ENCODE assay signal across 27 mouse cellular contexts in genomic region chr10:40651676-40652075, GRCm38 (mm10). TPM values are rescaled to one million over a fixed set of nuclear protein-coding genes. Genes with fewer than 3 reads are reported as not detected.
DNase-seq lines count a peak whose midpoint lies in the region; ATAC-seq and TF ChIP-seq lines count a peak whose summit lies in the region.
"Had no signal": no experiment of that assay in that cellular context is flagged by ENCODE, and none has a peak within 500 bp of the region (broad histone marks: within the 10 kb centered on the region; RNA-seq: fewer than 3 reads in every experiment).

No protein-coding gene starts in this region.

- H3K4me1 ChIP-seq in intestine, embryonic 14.5 days (replicated peaks; ENCODE audit: control insufficient read depth, insufficient read depth, low read length) = no peaks in the 10 kb centered on the region
- no peaks in the 10 kb centered on the region for H3K4me1 ChIP-seq in intestine, postnatal 0 days (replicated peaks; ENCODE audit: control insufficient read depth, insufficient read depth, low read length)
- H3K4me1 ChIP-seq in stomach, embryonic 14.5 days (ENCODE audit: control insufficient read depth, insufficient read depth, low read length) = no peaks in the 10 kb centered on the region
- H3K4me1 ChIP-seq in stomach, postnatal 0 days (replicated peaks; ENCODE audit: control insufficient read depth, insufficient read depth) = no peaks in the 10 kb centered on the region
- H3K4me1 ChIP-seq in hindbrain, embryonic 11.5 days (replicated peaks; ENCODE audit: control insufficient read depth, insufficient read depth, low read length) = 0 out of 2 replicates have a peak, but pooled peaks cover 2% of the 10 kb centered on the region
- H3K4me1 ChIP-seq: embryonic facial prominence, embryonic 12.5 days; embryonic facial prominence, embryonic 15.5 days; heart, embryonic 10.5 days; heart, embryonic 13.5 days; hindbrain, embryonic 12.5 days; hindbrain, embryonic 15.5 days had no signal

- WGBS in intestine, embryonic 14.5 days = 59% methylated on average over 2 of the region's 2 CpGs
- WGBS in intestine, postnatal 0 days = 61% methylated on average over 2 of the region's 2 CpGs
- WGBS in stomach, embryonic 14.5 days = 29% methylated on average over 2 of the region's 2 CpGs
- WGBS in stomach, postnatal 0 days = 38% methylated on average over 2 of the region's 2 CpGs
- WGBS in hindbrain, embryonic 11.5 days = 77% methylated on average over 2 of the region's 2 CpGs

- no peak for TF ChIP-seq EP300 in stomach, postnatal 0 days (optimal IDR thresholded peaks at IDR 0.05)

- H3K9ac ChIP-seq in intestine, embryonic 14.5 days (ENCODE audit: low read length) = no peak overlapping the region
- no peak overlapping the region for H3K9ac ChIP-seq in intestine, postnatal 0 days (ENCODE audit: low read depth, low read length)
- no peak overlapping the region for H3K9ac ChIP-seq in stomach, embryonic 14.5 days (replicated peaks; ENCODE audit: low read depth, low read length)
- no peak overlapping the region for H3K9ac ChIP-seq in stomach, postnatal 0 days (ENCODE audit: low read length)
- H3K9ac ChIP-seq in hindbrain, embryonic 11.5 days (ENCODE audit: low read depth, low read length) = no peak overlapping the region
- H3K9ac ChIP-seq: embryonic facial prominence, embryonic 12.5 days; embryonic facial prominence, embryonic 15.5 days; forebrain, postnatal 0 days; heart, embryonic 13.5 days; hindbrain, embryonic 12.5 days; hindbrain, embryonic 15.5 days had no signal

- no peak overlapping the region for H3K4me2 ChIP-seq in intestine, embryonic 14.5 days (ENCODE audit: low read length)
- no peak overlapping the region for H3K4me2 ChIP-seq in intestine, postnatal 0 days (replicated peaks; ENCODE audit: low read depth)
- no peak overlapping the region for H3K4me2 ChIP-seq in stomach, embryonic 14.5 days (replicated peaks; ENCODE audit: low read depth, low read length)
- H3K4me2 ChIP-seq in stomach, postnatal 0 days (replicated peaks; ENCODE audit: low read depth) = no peak overlapping the region
- H3K4me2 ChIP-seq in hindbrain, embryonic 11.5 days (replicated peaks; ENCODE audit: low read depth, low read length) = no peak overlapping the region
- H3K4me2 ChIP-seq: embryonic facial prominence, embryonic 12.5 days; embryonic facial prominence, embryonic 15.5 days; heart, embryonic 13.5 days; hindbrain, embryonic 12.5 days; hindbrain, embryonic 15.5 days had no signal

- H3K27ac ChIP-seq in intestine, embryonic 14.5 days (ENCODE audit: low read depth) = no peak overlapping the region
- no peak overlapping the region for H3K27ac ChIP-seq in intestine, postnatal 0 days (ENCODE audit: low read depth, low read length)
- H3K27ac ChIP-seq in left cerebral cortex, adult 2 months = peak overlapping the region; percentile 78
- H3K27ac ChIP-seq in stomach, embryonic 14.5 days (ENCODE audit: low read length) = no peak overlapping the region
- H3K27ac ChIP-seq in stomach, postnatal 0 days (replicated peaks) = no peak overlapping the region
- H3K27ac ChIP-seq in hindbrain, embryonic 11.5 days (ENCODE audit: low read depth, low read length) = no peak overlapping the region
- H3K27ac ChIP-seq: embryonic facial prominence, embryonic 12.5 days; embryonic facial prominence, embryonic 15.5 days; heart, embryonic 10.5 days; heart, embryonic 13.5 days; hindbrain, embryonic 12.5 days; hindbrain, embryonic 15.5 days had no signal

- no peak for DNase-seq in intestine, embryonic 14.5 days (ENCODE audit: low spot score)
- DNase-seq in left cerebral cortex, adult 2 months (ENCODE audit: extremely low spot score in 1 of 2, low spot score in 2 of 2) = no peak
- DNase-seq in left cerebral cortex, postnatal 36 days (ENCODE audit: low spot score in 2 of 2) = no peak
- DNase-seq in stomach, postnatal 0 days (ENCODE audit: low spot score) = no peak
- peak; percentile 39 for DNase-seq in telencephalon, adult 2 months (ENCODE audit: low read depth, low spot score)
- DNase-seq in hindbrain, embryonic 11.5 days (ENCODE audit: low spot score) = no peak
- DNase-seq: adrenal gland, adult 8-10 months; adrenal gland, postnatal 25 days; cerebellum, adult 18-20 months; cerebellum, adult 9-10 months; cerebellum, postnatal 14 days; forebrain, postnatal 0 days; gastrocnemius, postnatal 10 days; heart, adult 18-20 months; heart, postnatal 14 days; heart, postnatal 4 days had no signal

- no peaks in the 10 kb centered on the region for H3K27me3 ChIP-seq in intestine, embryonic 14.5 days (replicated peaks; ENCODE audit: control insufficient read depth, insufficient read depth, low read length)
- H3K27me3 ChIP-seq in intestine, postnatal 0 days (replicated peaks; ENCODE audit: control insufficient read depth, insufficient read depth, low read length) = no peaks in the 10 kb centered on the region
- no peaks in the 10 kb centered on the region for H3K27me3 ChIP-seq in stomach, embryonic 14.5 days (ENCODE audit: control insufficient read depth, insufficient read depth, low read length)
- no peaks in the 10 kb centered on the region for H3K27me3 ChIP-seq in stomach, postnatal 0 days (ENCODE audit: control insufficient read depth, insufficient read depth, low read length)
- H3K27me3 ChIP-seq in hindbrain, embryonic 11.5 days (ENCODE audit: control insufficient read depth, insufficient read depth, low read length) = no peaks in the 10 kb centered on the region
- H3K27me3 ChIP-seq: embryonic facial prominence, embryonic 12.5 days; embryonic facial prominence, embryonic 15.5 days; heart, embryonic 13.5 days; hindbrain, embryonic 12.5 days; hindbrain, embryonic 15.5 days had no signal

- no peaks in the 10 kb centered on the region for H3K36me3 ChIP-seq in intestine, embryonic 14.5 days (ENCODE audit: control insufficient read depth, insufficient read depth, low read length)
- H3K36me3 ChIP-seq in intestine, postnatal 0 days (ENCODE audit: control insufficient read depth, insufficient read depth) = no peaks in the 10 kb centered on the region
- H3K36me3 ChIP-seq in stomach, embryonic 14.5 days (ENCODE audit: control insufficient read depth, insufficient read depth, low read length) = no peaks in the 10 kb centered on the region
- no peaks in the 10 kb centered on the region for H3K36me3 ChIP-seq in stomach, postnatal 0 days (ENCODE audit: control insufficient read depth, insufficient read depth, low read length)
- H3K36me3 ChIP-seq in hindbrain, embryonic 11.5 days (ENCODE audit: control insufficient read depth, insufficient read depth, low read length) = no peaks in the 10 kb centered on the region
- H3K36me3 ChIP-seq: embryonic facial prominence, embryonic 12.5 days; embryonic facial prominence, embryonic 15.5 days; heart, embryonic 10.5 days; heart, embryonic 13.5 days; hindbrain, embryonic 12.5 days; hindbrain, embryonic 15.5 days had no signal

- TF ChIP-seq CTCF in intestine, postnatal 0 days (IDR thresholded peaks at IDR 0.05; ENCODE audit: low read depth) = no peak
- TF ChIP-seq CTCF in left cerebral cortex, adult 2 months (IDR thresholded peaks at IDR 0.05) = no peak
- no peak for TF ChIP-seq CTCF in stomach, postnatal 0 days (IDR thresholded peaks at IDR 0.05; ENCODE audit: low read depth)

- H3K9me3 ChIP-seq in intestine, embryonic 14.5 days (ENCODE audit: control insufficient read depth, low read length) = no peaks in the 10 kb centered on the region
- H3K9me3 ChIP-seq in intestine, postnatal 0 days (ENCODE audit: control insufficient read depth) = no peaks in the 10 kb centered on the region
- H3K9me3 ChIP-seq in stomach, embryonic 14.5 days (ENCODE audit: control insufficient read depth, low read depth, low read length) = no peaks in the 10 kb centered on the region
- no peaks in the 10 kb centered on the region for H3K9me3 ChIP-seq in stomach, postnatal 0 days (ENCODE audit: control insufficient read depth, low read length)
- H3K9me3 ChIP-seq in hindbrain, embryonic 11.5 days (ENCODE audit: control insufficient read depth, low read length) = no peaks in the 10 kb centered on the region
- H3K9me3 ChIP-seq: embryonic facial prominence, embryonic 12.5 days; embryonic facial prominence, embryonic 15.5 days; heart, embryonic 13.5 days; hindbrain, embryonic 12.5 days; hindbrain, embryonic 15.5 days had no signal

- peak; percentile 50; the same call in 1 of the 2 replicates for ATAC-seq in intestine, embryonic 14.5 days (replicated peaks; ENCODE audit: low FRiP score, low TSS enrichment, low read depth)
- no peak for ATAC-seq in intestine, postnatal 0 days
- ATAC-seq in stomach, embryonic 14.5 days (ENCODE audit: insufficient number of reproducible peaks, insufficient read depth, low FRiP score, low read depth) = peak; percentile 23; the same call in 1 of the 2 replicates
- ATAC-seq in stomach, postnatal 0 days (ENCODE audit: low FRiP score, low TSS enrichment) = no peak
- no peak for ATAC-seq in hindbrain, embryonic 11.5 days (ENCODE audit: low FRiP score)
- ATAC-seq: activated CD4-positive, CD25-positive, alpha-beta regulatory T cell, adult 4 months had no signal

- H3K4me3 ChIP-seq in intestine, embryonic 14.5 days (ENCODE audit: low read depth, low read length) = no peak overlapping the region
- no peak overlapping the region for H3K4me3 ChIP-seq in intestine, postnatal 0 days (ENCODE audit: low read depth, low read length)
- no peak overlapping the region for H3K4me3 ChIP-seq in left cerebral cortex, adult 2 months
- H3K4me3 ChIP-seq in stomach, embryonic 14.5 days (ENCODE audit: low read depth, low read length) = no peak overlapping the region
- no peak overlapping the region for H3K4me3 ChIP-seq in stomach, postnatal 0 days (ENCODE audit: low read depth, low read length)
- no peak overlapping the region for H3K4me3 ChIP-seq in hindbrain, embryonic 11.5 days (ENCODE audit: low read depth, low read length)
- H3K4me3 ChIP-seq: embryonic facial prominence, embryonic 12.5 days; embryonic facial prominence, embryonic 15.5 days; heart, embryonic 10.5 days; heart, embryonic 13.5 days; hindbrain, embryonic 12.5 days; hindbrain, embryonic 15.5 days had no signal

- intact Hi-C loops in left cerebral cortex, adult 2 months (cut with DNase I) = loop anchor here (1.0 to 5.0 kb wide), 4 partner anchors 31 to 316 kb away; no protein-coding TSS in a partner anchor
- intact Hi-C loops in left cerebral cortex, postnatal 36 days (cut with DNase I) = loop anchor here (1.0 to 10.0 kb wide), 3 partner anchors 31 to 633 kb away; no protein-coding TSS in a partner anchor

RNA-seq across cellular contexts. Expression of gene Ddo, which starts 21.9 kb away (rescaled TPM):
- 0.61 and 1.4 TPM in 2 replicates for polyA plus RNA-seq in intestine, embryonic 14.5 days (2014; fragmentation: Nextera tagmentation; extraction: Ambion mirVana)
- polyA plus RNA-seq in intestine, postnatal 0 days (2015; fragmentation: Nextera tagmentation; extraction: Ambion mirVana) = 0.76 and 0.84 TPM in 2 replicates
- total RNA-seq in left cerebral cortex, adult 2 months (2021) = 10 to 100 TPM; 12.9 to 13.5 TPM
- total RNA-seq in left cerebral cortex, postnatal 36 days (2021) = 10 to 100 TPM in 1 of 2 experiments, 1 to 10 TPM in 1; 8.5 to 12.7 TPM
- polyA plus RNA-seq in stomach, embryonic 14.5 days (2014; fragmentation: Nextera tagmentation; extraction: Ambion mirVana) = 1.6 and 2.5 TPM in 2 replicates
- polyA plus RNA-seq in stomach, postnatal 0 days (2015; fragmentation: Nextera tagmentation; extraction: Ambion mirVana) = 2.8 TPM in 2 replicates
- polyA plus RNA-seq in hindbrain, embryonic 11.5 days (2014; fragmentation: Nextera tagmentation; extraction: Ambion mirVana) = 0.17 and 0.57 TPM in 2 replicates
- total RNA-seq: common myeloid progenitor, adult 5-6 weeks; ES-E14 had no signal
- polyA plus RNA-seq: activated CD4-positive, CD25-positive, alpha-beta regulatory T cell, adult 4 months had no signal

RNA-seq across cellular contexts. Expression of gene Mettl24, which starts 31.4 kb away (rescaled TPM):
- polyA plus RNA-seq in intestine, embryonic 14.5 days (2014; fragmentation: Nextera tagmentation; extraction: Ambion mirVana) = 4.2 and 4.5 TPM in 2 replicates
- 1.7 and 1.9 TPM in 2 replicates for polyA plus RNA-seq in intestine, postnatal 0 days (2015; fragmentation: Nextera tagmentation; extraction: Ambion mirVana)
- 1 to 10 TPM; 1.6 to 2.8 TPM for total RNA-seq in left cerebral cortex, adult 2 months (2021)
- 1 to 10 TPM; 2.5 to 2.8 TPM for total RNA-seq in left cerebral cortex, postnatal 36 days (2021)
- 3.9 and 4.0 TPM in 2 replicates for polyA plus RNA-seq in stomach, embryonic 14.5 days (2014; fragmentation: Nextera tagmentation; extraction: Ambion mirVana)
- 1.9 and 2.2 TPM in 2 replicates for polyA plus RNA-seq in stomach, postnatal 0 days (2015; fragmentation: Nextera tagmentation; extraction: Ambion mirVana)
- polyA plus RNA-seq in hindbrain, embryonic 11.5 days (2014; fragmentation: Nextera tagmentation; extraction: Ambion mirVana) = 0.97 and 1.2 TPM in 2 replicates
- total RNA-seq: common myeloid progenitor, adult 5-6 weeks; forebrain, postnatal 0 days had no signal
- polyA plus RNA-seq: activated CD4-positive, CD25-positive, alpha-beta regulatory T cell, adult 4 months had no signal

Comparison
In these comparisons a context has a peak if more than half of its experiments do, and no peak if none do; other contexts are left out.
1. ATAC-seq: peak in intestine, embryonic 14.5 days (single experiment) and stomach, embryonic 14.5 days (single experiment); none in intestine, postnatal 0 days (single experiment), stomach, postnatal 0 days (single experiment) and hindbrain, embryonic 11.5 days (single experiment).